Mouse (Mus musculus): ENCODE data around the gene Spint3. TPM values are rescaled to one million over a fixed set of nuclear protein-coding genes. Genes with fewer than 3 reads are reported as not detected.
A peak's percentile ranks its signal among the peaks of the same experiment; 100 is the strongest.

Gene Spint3
- polyA plus RNA-seq, 1 experiment, result not detected

DNA sequence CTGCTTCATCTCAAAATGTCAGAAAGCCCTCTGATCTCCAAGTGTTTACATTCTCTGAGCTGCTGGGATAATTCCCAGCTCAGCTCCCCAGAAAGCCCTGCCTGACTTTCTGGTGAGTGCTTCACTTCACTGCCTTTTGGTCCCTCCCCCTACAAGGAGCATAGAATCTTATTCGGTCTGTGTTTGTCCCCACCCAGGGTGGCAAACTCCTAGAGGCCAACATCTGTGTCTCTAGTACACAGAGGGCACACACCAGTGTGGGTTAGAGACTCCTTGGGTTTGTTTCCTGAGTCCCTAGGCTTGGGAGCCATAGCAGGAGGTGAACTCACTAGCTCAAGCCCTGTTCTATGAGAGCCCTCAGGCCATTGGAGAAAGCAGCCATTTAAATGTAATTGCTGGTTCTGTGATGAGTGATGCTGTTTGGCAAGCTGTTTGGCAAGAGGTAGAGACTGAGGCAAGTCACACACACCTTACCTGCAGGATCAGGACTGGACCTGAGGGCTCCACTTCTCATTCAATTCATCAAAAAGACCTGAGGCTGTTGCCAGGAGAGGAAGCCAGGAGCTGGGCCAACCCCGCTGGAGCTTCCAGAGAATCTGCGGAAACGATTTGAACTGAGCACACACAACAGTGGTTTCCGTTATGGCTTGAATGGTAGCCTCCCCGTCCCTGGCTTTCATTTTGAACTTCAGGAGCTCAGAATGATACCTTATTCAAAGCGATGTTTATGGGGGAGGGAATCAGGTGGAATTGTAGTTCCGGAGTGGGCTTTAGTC is 32.4 kb downstream of the Spint3 start:
- H3K4me3 ChIP-seq (ENCODE audit: insufficient read depth, low read depth, low read length), result no peak overlapping the region
- WGBS, result 49% methylated on average over 8 of the region's 8 CpGs
- H3K27ac ChIP-seq (ENCODE audit: insufficient read depth, low read depth, low read length), result no peak overlapping the region
- H3K4me1 ChIP-seq (ENCODE audit: control insufficient read depth, insufficient read depth, low read length), result peaks cover 14% of the 10 kb centered on the region; the same call in 1 of the 2 replicates
- no peaks in the 10 kb centered on the region for H3K36me3 ChIP-seq (ENCODE audit: control insufficient read depth, insufficient read depth, low read length)
- TF ChIP-seq POLR2A (IDR thresholded peaks at IDR 0.05; ENCODE audit: low read depth, low read length) (no peak), CTCF (conservative IDR thresholded peaks at IDR 0.05; ENCODE audit: insufficient read depth, insufficient read length, low read depth, low read length) (no peak)
- H3K27me3 ChIP-seq (replicated peaks; ENCODE audit: control insufficient read depth, insufficient read depth, low read length), result no peaks in the 10 kb centered on the region
- DNase-seq, result peak; percentile 47

DNA sequence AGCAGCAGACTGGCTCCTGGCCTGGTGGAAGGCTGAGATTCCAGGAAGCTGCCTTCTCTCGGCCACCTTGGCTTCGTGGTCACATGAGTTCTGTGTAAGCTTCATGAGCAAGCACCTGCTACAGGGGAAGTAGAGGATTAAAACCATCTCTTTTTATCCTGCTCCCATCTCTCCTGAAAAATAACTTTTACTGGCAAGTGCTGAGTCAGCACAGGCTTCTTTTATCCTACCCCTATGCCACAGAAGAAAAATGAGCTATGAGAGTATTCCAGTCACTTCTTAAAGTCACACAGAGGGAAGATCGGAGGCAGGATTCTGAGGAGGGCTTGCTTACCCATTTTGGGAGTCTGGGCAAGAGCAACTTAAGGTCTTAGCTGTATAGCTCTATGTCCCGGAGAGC is 36.3 kb downstream of the Spint3 start:
- TF ChIP-seq POLR2A (IDR thresholded peaks at IDR 0.05; ENCODE audit: low read depth, low read length) (no peak), CTCF (conservative IDR thresholded peaks at IDR 0.05; ENCODE audit: insufficient read depth, insufficient read length, low read depth, low read length) (no peak)
- no peak overlapping the region for H3K4me3 ChIP-seq (ENCODE audit: insufficient read depth, low read depth, low read length)
- H3K36me3 ChIP-seq (ENCODE audit: control insufficient read depth, insufficient read depth, low read length), result no peaks in the 10 kb centered on the region
- WGBS, result 80% methylated on average over 4 of the region's 4 CpGs
- 0 out of 2 replicates have a peak, but pooled peaks cover 4% of the 10 kb centered on the region for H3K4me1 ChIP-seq (ENCODE audit: control insufficient read depth, insufficient read depth, low read length)
- no peak overlapping the region for H3K27ac ChIP-seq (ENCODE audit: insufficient read depth, low read depth, low read length)
- no peaks in the 10 kb centered on the region for H3K27me3 ChIP-seq (replicated peaks; ENCODE audit: control insufficient read depth, insufficient read depth, low read length)
- no peak for DNase-seq

DNA sequence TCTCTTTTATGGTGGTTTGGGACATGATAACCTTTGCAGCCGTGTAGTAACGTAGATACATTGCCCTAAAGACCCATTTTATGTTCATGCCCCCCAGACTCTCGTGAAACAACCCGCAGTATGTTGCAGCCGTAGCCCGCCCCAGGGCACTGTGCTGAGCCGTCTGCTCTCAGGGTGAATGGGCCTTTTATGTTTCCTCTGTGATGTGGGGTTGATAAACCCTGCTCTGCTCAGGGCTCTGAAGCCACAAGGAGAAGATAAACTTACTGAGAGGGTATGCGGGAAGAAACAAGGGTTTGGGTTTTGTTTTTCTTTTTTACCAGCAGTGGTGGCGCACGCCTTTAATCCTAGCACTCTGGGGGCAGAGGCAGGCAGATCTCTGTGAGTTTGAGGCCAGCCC is 38.9 kb downstream of the Spint3 start:
- no peak for TF ChIP-seq CTCF (conservative IDR thresholded peaks at IDR 0.05; ENCODE audit: insufficient read depth, insufficient read length, low read depth, low read length)
- TF ChIP-seq POLR2A (IDR thresholded peaks at IDR 0.05; ENCODE audit: low read depth, low read length), result no peak
- Histone ChIP-seq H3K4me3 (ENCODE audit: insufficient read depth, low read depth, low read length) (no peak overlapping the region), H3K36me3 (ENCODE audit: control insufficient read depth, insufficient read depth, low read length) (no peaks in the 10 kb centered on the region), H3K4me1 (ENCODE audit: control insufficient read depth, insufficient read depth, low read length) (no peaks in the 10 kb centered on the region), H3K27me3 (replicated peaks; ENCODE audit: control insufficient read depth, insufficient read depth, low read length) (no peaks in the 10 kb centered on the region), H3K27ac (ENCODE audit: insufficient read depth, low read depth, low read length) (no peak overlapping the region)
- WGBS, result 79% methylated on average over 10 of the region's 10 CpGs
- DNase-seq, result no peak

DNA sequence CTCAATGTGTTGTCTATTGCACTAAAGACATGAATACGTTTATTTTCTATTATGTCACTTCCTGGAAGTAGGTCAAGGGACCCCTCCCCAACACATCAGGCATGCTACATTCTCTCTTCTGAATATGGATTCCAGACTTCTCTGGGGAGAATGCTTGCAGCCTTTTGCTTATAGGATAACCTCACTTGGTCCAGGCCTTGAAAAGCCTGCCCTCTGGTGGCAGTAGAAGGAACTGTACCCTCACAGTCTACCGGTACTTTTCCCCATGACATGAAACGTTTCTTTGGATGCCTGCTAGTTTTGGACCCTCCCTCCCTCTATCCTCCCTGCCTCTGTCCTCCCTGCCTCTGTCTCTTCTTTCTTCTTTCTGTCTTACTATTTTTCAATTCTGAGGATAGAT is 42.1 kb downstream of the Spint3 start:
- no peak overlapping the region for H3K27ac ChIP-seq (ENCODE audit: insufficient read depth, low read depth, low read length)
- WGBS, result 2% methylated on average over 3 of the region's 3 CpGs
- no peaks in the 10 kb centered on the region for H3K4me1 ChIP-seq (ENCODE audit: control insufficient read depth, insufficient read depth, low read length)
- no peaks in the 10 kb centered on the region for H3K27me3 ChIP-seq (replicated peaks; ENCODE audit: control insufficient read depth, insufficient read depth, low read length)
- TF ChIP-seq POLR2A (IDR thresholded peaks at IDR 0.05; ENCODE audit: low read depth, low read length) (no peak), CTCF (conservative IDR thresholded peaks at IDR 0.05; ENCODE audit: insufficient read depth, insufficient read length, low read depth, low read length) (peak; percentile 90)
- no peak overlapping the region for H3K4me3 ChIP-seq (ENCODE audit: insufficient read depth, low read depth, low read length)
- no peaks in the 10 kb centered on the region for H3K36me3 ChIP-seq (ENCODE audit: control insufficient read depth, insufficient read depth, low read length)
- DNase-seq, result peak; percentile 76

DNA sequence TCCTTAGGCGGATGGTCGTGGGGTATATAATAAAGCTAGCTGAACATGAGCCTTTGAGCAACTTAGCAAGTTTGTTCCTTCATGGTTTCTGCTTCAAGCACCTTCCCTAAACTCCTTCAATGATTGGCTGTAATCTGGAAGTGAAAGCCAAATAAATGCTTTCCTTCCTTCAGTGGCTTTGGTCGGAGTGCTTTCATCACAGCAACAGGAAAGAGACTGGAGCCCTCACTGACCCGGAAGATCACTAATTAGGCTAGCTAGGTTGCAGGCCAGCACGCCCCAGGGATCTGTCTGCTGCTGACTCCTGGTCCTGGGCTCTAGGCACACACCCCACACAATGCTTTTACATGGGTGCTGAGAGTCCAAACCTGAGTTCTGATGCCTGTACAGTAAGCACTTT is 44.7 kb downstream of the Spint3 start:
- WGBS, result 57% methylated on average over 5 of the region's 5 CpGs
- Histone ChIP-seq H3K27me3 (replicated peaks; ENCODE audit: control insufficient read depth, insufficient read depth, low read length) (no peaks in the 10 kb centered on the region), H3K4me3 (ENCODE audit: insufficient read depth, low read depth, low read length) (no peak overlapping the region), H3K4me1 (ENCODE audit: control insufficient read depth, insufficient read depth, low read length) (no peaks in the 10 kb centered on the region), H3K36me3 (ENCODE audit: control insufficient read depth, insufficient read depth, low read length) (no peaks in the 10 kb centered on the region), H3K27ac (ENCODE audit: insufficient read depth, low read depth, low read length) (no peak overlapping the region)
- no peak for DNase-seq
- no peak for TF ChIP-seq POLR2A (IDR thresholded peaks at IDR 0.05; ENCODE audit: low read depth, low read length)
- no peak for TF ChIP-seq CTCF (conservative IDR thresholded peaks at IDR 0.05; ENCODE audit: insufficient read depth, insufficient read length, low read depth, low read length)

DNA sequence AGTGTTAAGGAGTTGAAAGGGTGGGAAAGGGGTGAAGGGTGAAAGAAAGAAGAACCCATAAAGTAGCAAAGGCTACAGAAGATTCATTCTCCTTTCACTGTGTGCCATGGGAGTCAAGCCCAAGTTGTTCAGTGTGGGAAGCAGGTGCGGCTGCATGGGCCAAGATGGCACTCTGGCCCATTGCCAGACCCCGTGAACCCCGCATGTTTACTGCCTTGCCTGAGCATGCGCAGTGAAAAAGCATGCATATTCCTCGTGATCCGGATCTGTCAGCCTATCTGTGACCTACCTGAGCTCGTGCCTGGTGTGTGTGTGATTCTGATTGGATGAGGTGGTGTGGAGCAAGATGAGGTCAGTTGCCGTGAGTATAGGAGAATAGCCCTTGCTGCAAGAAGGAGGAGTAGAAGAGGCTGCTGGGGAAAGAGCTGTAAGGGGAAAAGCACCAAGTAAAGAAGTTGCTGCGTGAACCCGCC is 49.9 kb downstream of the Spint3 start:
- 80% methylated on average over 10 of the region's 10 CpGs for WGBS
- Histone ChIP-seq H3K27me3 (replicated peaks; ENCODE audit: control insufficient read depth, insufficient read depth, low read length) (no peaks in the 10 kb centered on the region), H3K4me3 (ENCODE audit: insufficient read depth, low read depth, low read length) (peak overlapping the region; percentile 25; the same call in 1 of the 2 replicates), H3K4me1 (ENCODE audit: control insufficient read depth, insufficient read depth, low read length) (no peaks in the 10 kb centered on the region), H3K36me3 (ENCODE audit: control insufficient read depth, insufficient read depth, low read length) (no peaks in the 10 kb centered on the region), H3K27ac (ENCODE audit: insufficient read depth, low read depth, low read length) (no peak overlapping the region)
- DNase-seq, result no peak
- no peak for TF ChIP-seq CTCF (conservative IDR thresholded peaks at IDR 0.05; ENCODE audit: insufficient read depth, insufficient read length, low read depth, low read length)
- TF ChIP-seq POLR2A (IDR thresholded peaks at IDR 0.05; ENCODE audit: low read depth, low read length), result no peak

DNA sequence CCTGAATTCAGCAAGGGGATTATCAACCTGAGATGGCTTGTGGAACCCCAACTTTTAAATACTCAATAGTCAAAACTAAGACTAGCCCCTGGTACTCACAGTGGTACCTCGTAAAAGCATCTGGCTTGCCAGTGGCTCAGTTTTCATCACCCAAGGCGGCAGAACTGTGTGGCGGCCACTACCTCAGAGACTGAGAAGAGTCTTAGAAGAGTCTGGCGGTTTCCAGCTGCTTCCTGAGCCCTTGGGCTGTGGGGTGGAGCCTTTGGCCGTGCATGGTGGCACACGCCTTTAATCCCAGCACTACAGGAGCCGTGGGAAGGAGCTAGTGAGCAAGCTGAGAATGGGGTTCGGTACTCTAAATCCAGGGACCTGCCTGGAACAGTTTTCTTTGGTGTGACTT is 51.0 kb downstream of the Spint3 start:
- Histone ChIP-seq H3K27me3 (replicated peaks; ENCODE audit: control insufficient read depth, insufficient read depth, low read length) (no peaks in the 10 kb centered on the region), H3K4me3 (ENCODE audit: insufficient read depth, low read depth, low read length) (no peak overlapping the region), H3K27ac (ENCODE audit: insufficient read depth, low read depth, low read length) (no peak overlapping the region), H3K4me1 (ENCODE audit: control insufficient read depth, insufficient read depth, low read length) (no peaks in the 10 kb centered on the region), H3K36me3 (ENCODE audit: control insufficient read depth, insufficient read depth, low read length) (no peaks in the 10 kb centered on the region)
- TF ChIP-seq CTCF (conservative IDR thresholded peaks at IDR 0.05; ENCODE audit: insufficient read depth, insufficient read length, low read depth, low read length) (no peak), POLR2A (IDR thresholded peaks at IDR 0.05; ENCODE audit: low read depth, low read length) (no peak)
- 23% methylated on average over 8 of the region's 8 CpGs for WGBS
- no peak for DNase-seq

Measured in kidney, adult 2 months (tissue).